Mouse (Mus musculus) liver, postnatal 0 days (tissue): Measurements from ENCODE around the gene Mrps10.

Source experiments
- CTCF ChIP-seq: sonication (generic); IDR thresholded peaks from 2 replicates; pipeline ENCODE4 v1.5.1; 2016; ENCODE audit warnings: antibody characterized with exemption, low read depth
- EP300 ChIP-seq: IDR thresholded peaks from 2 replicates; pipeline ENCODE4 v1.6.1; 2016; ENCODE audit warnings: antibody characterized with exemption, low read depth, mild to moderate bottlenecking

- TF ChIP-seq CTCF = peak; percentile 20; the same call in 1 of the 2 replicates
- no peak for TF ChIP-seq EP300
These were observed 39.2 kb downstream of the Mrps10 start for GRCm38 (mm10) chr17:47407717-47408557.
